Mouse (Mus musculus) cerebellum, adult 9-10 months (tissue): ENCODE data around the gene Slc44a5.
"Not testable (repeated sequence)": the region's sequence is repeated elsewhere in the genome, so short reads cannot be mapped to it uniquely, and the experiment has no call there.

Experiments used
- DNase-seq: peaks from one replicate; pipeline ENCODE4 v3.0.0; 2022

Gene Slc44a5

GRCm38 (mm10) chr3:154110528-154110927, 137.3 kb downstream of the Slc44a5 start:
- no peak for DNase-seq

- no peak for DNase-seq
Measured at GRCm38 (mm10) chr3:154111221-154111620, 138.0 kb downstream of the Slc44a5 start.

GRCm38 (mm10) chr3:154114991-154115390, 141.8 kb downstream of the Slc44a5 start:
- DNase-seq: no peak

GRCm38 (mm10) chr3:154115478-154115877, 142.2 kb downstream of the Slc44a5 start:
- DNase-seq: no peak

- DNase-seq: no peak
Measured at GRCm38 (mm10) chr3:154116000-154116399, 142.8 kb downstream of the Slc44a5 start.

GRCm38 (mm10) chr3:154118992-154119603, 145.9 kb downstream of the Slc44a5 start:
- peak; percentile 34 for DNase-seq

- DNase-seq: peak; percentile 26
Measured at GRCm38 (mm10) chr3:154122531-154122930, 149.3 kb downstream of the Slc44a5 start.

GRCm38 (mm10) chr3:154124890-154125575, 151.8 kb downstream of the Slc44a5 start:
- no peak for DNase-seq

- DNase-seq: no peak
Measured at GRCm38 (mm10) chr3:154125768-154126376, 152.6 kb downstream of the Slc44a5 start.

GRCm38 (mm10) chr3:154127246-154127645, 154.0 kb downstream of the Slc44a5 start:
- no peak for DNase-seq

GRCm38 (mm10) chr3:154129036-154129435, 155.8 kb downstream of the Slc44a5 start:
- DNase-seq: no peak

- DNase-seq: no peak
Measured at GRCm38 (mm10) chr3:154130431-154131114, 157.3 kb downstream of the Slc44a5 start.

GRCm38 (mm10) chr3:154133986-154134385, 160.8 kb downstream of the Slc44a5 start:
- DNase-seq: no peak

GRCm38 (mm10) chr3:154134701-154135100, 161.5 kb downstream of the Slc44a5 start:
- DNase-seq: no peak

GRCm38 (mm10) chr3:154136501-154136900, 163.3 kb downstream of the Slc44a5 start:
- no peak for DNase-seq

GRCm38 (mm10) chr3:154141346-154141745, 168.1 kb downstream of the Slc44a5 start:
- DNase-seq: no peak

GRCm38 (mm10) chr3:154142618-154143017, 169.4 kb downstream of the Slc44a5 start:
- no peak for DNase-seq

- DNase-seq: no peak
Measured at GRCm38 (mm10) chr3:154145750-154146149, 172.5 kb downstream of the Slc44a5 start.

GRCm38 (mm10) chr3:154149778-154150177, 176.5 kb downstream of the Slc44a5 start:
- no peak for DNase-seq

- DNase-seq: not testable (repeated sequence)
Measured at GRCm38 (mm10) chr3:154153541-154153940, 180.3 kb downstream of the Slc44a5 start.

- DNase-seq: no peak
Measured at GRCm38 (mm10) chr3:154165882-154166281, 192.6 kb downstream of the Slc44a5 start.

- no peak for DNase-seq
Measured at GRCm38 (mm10) chr3:154171881-154172592, 198.8 kb downstream of the Slc44a5 start.

GRCm38 (mm10) chr3:154172593-154172965, 199.3 kb downstream of the Slc44a5 start:
- DNase-seq: no peak
